Mouse (Mus musculus) megakaryocyte, embryonic 14.5 days (primary cell): Measurements from ENCODE around the gene Gm14180.

Experiments used
- FLI1 ChIP-seq: IDR thresholded peaks from 2 replicates; pipeline ENCODE4 v1.6.1; 2012; ENCODE audit warnings: low read length, inconsistent platforms, mixed read lengths
- GATA1 ChIP-seq: IDR thresholded peaks from 3 replicates; pipeline ENCODE4 v1.6.1; 2012; ENCODE audit warnings: mixed read lengths, low read length, inconsistent platforms, borderline replicate concordance

DNA sequence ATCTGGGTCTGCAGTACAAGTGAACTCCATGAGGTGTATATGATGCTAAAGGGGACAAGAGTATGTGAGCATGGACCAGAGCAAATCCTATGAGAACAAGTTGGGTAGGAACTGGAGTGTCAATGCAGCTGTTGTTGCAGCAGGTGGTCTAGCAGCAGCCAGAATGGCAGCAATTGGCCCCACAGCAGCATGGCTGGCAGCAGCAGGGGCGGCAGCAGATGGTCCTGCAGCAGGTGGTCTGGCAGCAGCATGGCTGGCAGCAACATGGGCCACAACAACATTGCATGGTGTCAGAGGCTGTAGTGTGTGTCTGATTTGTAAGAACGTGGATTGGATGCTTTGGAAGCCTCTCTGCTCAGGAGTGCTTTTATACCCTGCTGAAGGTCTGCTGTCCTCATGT lies 10.0 kb downstream of the Gm14180 start:
- no peak for TF ChIP-seq GATA1
- no peak for TF ChIP-seq FLI1
